Mouse (Mus musculus): ENCODE results near the gene Slc44a4.

DNA sequence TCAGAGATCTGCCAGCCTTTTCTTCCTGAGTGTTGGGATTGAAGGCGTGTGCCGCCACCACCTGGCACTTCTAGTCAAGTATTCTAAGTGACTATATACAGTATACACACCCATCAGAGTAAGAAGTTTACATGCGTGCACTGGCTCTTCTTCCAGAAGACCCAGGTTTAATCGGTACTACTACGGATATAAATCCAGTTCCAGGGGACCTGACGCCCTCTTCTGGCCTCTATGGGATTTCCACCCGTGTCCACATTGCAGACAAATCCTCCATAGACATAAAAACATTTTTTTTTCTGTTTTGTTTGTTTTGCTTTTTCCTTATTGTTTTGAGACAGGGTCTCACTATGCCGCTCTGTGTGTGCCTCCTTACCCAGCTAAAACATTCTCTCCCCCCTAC, 33.3 kb downstream of the Slc44a4 start:
- TF ChIP-seq POLR2A (IDR thresholded peaks at IDR 0.05; ENCODE audit: borderline replicate concordance, low read depth, low read length): no peak
- TF ChIP-seq CTCF (IDR thresholded peaks at IDR 0.05; ENCODE audit: low read depth, low read length): peak; percentile 22
